Mouse (Mus musculus) kidney, postnatal 0 days (tissue): ENCODE results near the gene Lrrc75a. TPM values are rescaled to one million over a fixed set of nuclear protein-coding genes. Genes with fewer than 3 reads are reported as not detected.

Source experiments
- ATAC-seq: fragments of 200-750 bp; cut with Nextera tagmentation; replicated peaks from 2 replicates; pipeline ENCODE4 v1.8.0; 2017; ENCODE audit warnings: low read depth, moderate number of reproducible peaks, moderate TSS enrichment, moderate library complexity; ENCODE audit not compliant: low FRiP score
- DNase-seq: peaks from one replicate; pipeline ENCODE4 v3.0.0-alpha.2; 2016; ENCODE audit warnings: low spot score
- H3K27ac ChIP-seq: fragments of 300-500 bp; sonication (generic); 2 replicates; pipeline ENCODE4 v1.5.1; 2014; ENCODE audit warnings: mild to moderate bottlenecking
- H3K27me3 ChIP-seq: fragments of 300-500 bp; sonication (generic); 2 replicates; pipeline ENCODE4 v1.6.1; 2014; ENCODE audit warnings: low read length, mixed read lengths; ENCODE audit not compliant: insufficient read depth
- H3K36me3 ChIP-seq: fragments of 300-500 bp; sonication (generic); 2 replicates; pipeline ENCODE4 v1.6.1; 2014; ENCODE audit warnings: low read length, mixed read lengths; ENCODE audit not compliant: insufficient read depth
- H3K4me1 ChIP-seq: fragments of 300-500 bp; sonication (generic); replicated peaks from 2 replicates; pipeline ENCODE4 v1.6.1; 2014; ENCODE audit warnings: antibody characterized with exemption, low read length, mixed read lengths; ENCODE audit not compliant: insufficient read depth
- H3K4me2 ChIP-seq: fragments of 300-500 bp; sonication (generic); 2 replicates; pipeline ENCODE4 v1.6.1; 2014; ENCODE audit warnings: mild to moderate bottlenecking, low read length, moderate library complexity, mixed read lengths
- H3K4me3 ChIP-seq: fragments of 300-500 bp; sonication (generic); replicated peaks from 2 replicates; pipeline ENCODE4 v1.5.1; 2014; ENCODE audit warnings: low read depth, low read length
- H3K9ac ChIP-seq: fragments of 300-500 bp; sonication (generic); 2 replicates; pipeline ENCODE4 v1.6.1; 2014; ENCODE audit warnings: low read depth, low read length
- H3K9me3 ChIP-seq: fragments of 300-500 bp; sonication (generic); replicated peaks from 2 replicates; pipeline ENCODE4 v1.6.1; 2016; ENCODE audit warnings: low read length, inconsistent platforms, mixed read lengths
- CTCF ChIP-seq: IDR thresholded peaks from 2 replicates; pipeline ENCODE4 v1.5.1; 2016; ENCODE audit warnings: antibody characterized with exemption, low read depth, mild to moderate bottlenecking, moderate library complexity
- WGBS: fragments of 180-500 bp; shearing (Covaris S2); extraction: QIAGEN DNeasy Blood & Tissue Kit; methylation state at CpG from one replicate; pipeline ENCODE4 v1.1.7; 2014; 5-methylcytosine and 5-hydroxymethylcytosine counted together
- polyA plus RNA-seq: library from polyadenylated mRNA; unstranded; fragments of >200 nt; fragmentation: Nextera tagmentation; extraction: Ambion mirVana; gene quantifications from 2 replicates; pipeline ENCODE4 v1.2.1, GENCODE M21; 2015

Gene Lrrc75a
- polyA plus RNA-seq, 1 experiment from 2014 or later, result 14.8 TPM

GRCm38 (mm10) chr11:62602619-62603311 is 45.6 kb downstream of the Lrrc75a start:
- peak overlapping the region; percentile 67 for H3K4me2 ChIP-seq
- H3K9ac ChIP-seq, result peak overlapping the region; percentile 79
- 0 out of 2 replicates have a peak, but pooled peaks cover 6% of the 10 kb centered on the region for H3K4me1 ChIP-seq
- no peaks in the 10 kb centered on the region for H3K27me3 ChIP-seq
- peaks cover 15% of the 10 kb centered on the region for H3K36me3 ChIP-seq
- H3K9me3 ChIP-seq, result no peaks in the 10 kb centered on the region
- ATAC-seq, result peak; percentile 95
- TF ChIP-seq CTCF, result peak; percentile 34; the same call in 1 of the 2 replicates
- WGBS, result under 1% methylated on average over 58 of the region's 58 CpGs
- H3K4me3 ChIP-seq, result peak overlapping the region; percentile 69
- DNase-seq, result peak; percentile 99
- H3K27ac ChIP-seq, result peak overlapping the region; percentile 85

GRCm38 (mm10) chr11:62601732-62602618 is 46.3 kb downstream of the Lrrc75a start:
- peak overlapping the region; percentile 49 for H3K4me2 ChIP-seq
- H3K4me3 ChIP-seq, result peak overlapping the region; percentile 69
- ATAC-seq (no peak), DNase-seq (no peak)
- no peaks in the 10 kb centered on the region for H3K27me3 ChIP-seq
- H3K36me3 ChIP-seq, result peaks cover 13% of the 10 kb centered on the region
- TF ChIP-seq CTCF, result no peak
- H3K9me3 ChIP-seq, result no peaks in the 10 kb centered on the region
- peak overlapping the region; percentile 44; the same call in 1 of the 2 replicates for H3K9ac ChIP-seq
- H3K4me1 ChIP-seq, result 0 out of 2 replicates have a peak, but pooled peaks cover 6% of the 10 kb centered on the region
- peak overlapping the region; percentile 70 for H3K27ac ChIP-seq
- 12% methylated on average over 17 of the region's 17 CpGs for WGBS

GRCm38 (mm10) chr11:62598571-62598970 is 49.8 kb downstream of the Lrrc75a start:
- H3K27ac ChIP-seq, result no peak overlapping the region

GRCm38 (mm10) chr11:62591904-62592575 is 56.3 kb downstream of the Lrrc75a start:
- Histone ChIP-seq H3K9me3 (no peaks in the 10 kb centered on the region), H3K9ac (no peak overlapping the region), H3K27me3 (no peaks in the 10 kb centered on the region), H3K36me3 (no peaks in the 10 kb centered on the region), H3K4me2 (no peak overlapping the region), H3K27ac (no peak overlapping the region), H3K4me1 (no peaks in the 10 kb centered on the region), H3K4me3 (no peak overlapping the region)
- ATAC-seq, result no peak
- TF ChIP-seq CTCF, result no peak
- DNase-seq, result no peak
- 74% methylated on average over 8 of the region's 8 CpGs for WGBS

More at GRCm38 (mm10) chr11:62598571-62598970, 49.8 kb downstream of the Lrrc75a start:
- Histone ChIP-seq H3K9me3 (no peaks in the 10 kb centered on the region), H3K4me1 (no peaks in the 10 kb centered on the region), H3K9ac (no peak overlapping the region), H3K27me3 (no peaks in the 10 kb centered on the region), H3K36me3 (no peaks in the 10 kb centered on the region), H3K4me3 (no peak overlapping the region), H3K4me2 (no peak overlapping the region)
- ATAC-seq (no peak), DNase-seq (no peak)
- no peak for TF ChIP-seq CTCF
- WGBS, result 75% methylated on average over 4 of the region's 4 CpGs

GRCm38 (mm10) chr11:62591026-62591425 is 57.3 kb downstream of the Lrrc75a start:
- no peak for ATAC-seq
- H3K27ac ChIP-seq, result no peak overlapping the region
- no peak overlapping the region for H3K9ac ChIP-seq
- H3K9me3 ChIP-seq, result no peaks in the 10 kb centered on the region
- no peaks in the 10 kb centered on the region for H3K27me3 ChIP-seq
- no peak overlapping the region for H3K4me3 ChIP-seq
- 85% methylated on average over 2 of the region's 2 CpGs for WGBS
- no peaks in the 10 kb centered on the region for H3K4me1 ChIP-seq
- no peak for DNase-seq
- H3K4me2 ChIP-seq, result no peak overlapping the region
- no peak for TF ChIP-seq CTCF
- H3K36me3 ChIP-seq, result no peaks in the 10 kb centered on the region

GRCm38 (mm10) chr11:62589391-62589790 is 58.9 kb downstream of the Lrrc75a start:
- 70% methylated on average over 10 of the region's 10 CpGs for WGBS
- Histone ChIP-seq H3K9me3 (no peaks in the 10 kb centered on the region), H3K4me2 (no peak overlapping the region), H3K36me3 (no peaks in the 10 kb centered on the region), H3K27me3 (no peaks in the 10 kb centered on the region), H3K4me3 (no peak overlapping the region), H3K4me1 (no peaks in the 10 kb centered on the region), H3K9ac (no peak overlapping the region), H3K27ac (no peak overlapping the region)
- TF ChIP-seq CTCF, result no peak
- DNase-seq (no peak), ATAC-seq (no peak)
